Comparison of ENCODE assay signal across 28 mouse cellular contexts in genomic region chr2:8809609-8810008, GRCm38 (mm10).
"Had no signal": no experiment of that assay in that cellular context is flagged by ENCODE, and none has a peak within 500 bp of the region (broad histone marks: within the 10 kb centered on the region; RNA-seq: fewer than 3 reads in every experiment).

No protein-coding gene starts in this region.

- H3K27me3 ChIP-seq: embryonic facial prominence, embryonic 12.5 days; embryonic facial prominence, embryonic 13.5 days; embryonic facial prominence, embryonic 15.5 days; forebrain, embryonic 12.5 days; forebrain, embryonic 13.5 days; forebrain, embryonic 15.5 days had no signal

- H3K4me3 ChIP-seq: embryonic facial prominence, embryonic 10.5 days; embryonic facial prominence, embryonic 12.5 days; embryonic facial prominence, embryonic 13.5 days; embryonic facial prominence, embryonic 15.5 days; erythroblast, embryonic 14.5 days; forebrain, embryonic 10.5 days; forebrain, embryonic 12.5 days; forebrain, embryonic 13.5 days; forebrain, embryonic 15.5 days; gastrocnemius, adult 2 months; heart, adult 2 months had no signal

- DNase-seq: cerebellum, adult 2 months; cerebellum, adult 8-10 months; cerebellum, adult 9-10 months; cerebellum, adult 9-11 months; cerebellum, postnatal 10 days; cerebellum, postnatal 14 days; cerebellum, postnatal 25 days; cerebellum, postnatal 36 days; embryo, embryonic 11 days; forebrain, postnatal 0 days; gastrocnemius, adult 2 months; gastrocnemius, postnatal 10 days; gastrocnemius, postnatal 14 days; gastrocnemius, postnatal 25 days; gastrocnemius, postnatal 36 days; heart, adult 18-20 months; heart, adult 2 months had no signal

- H3K27ac ChIP-seq: embryonic facial prominence, embryonic 10.5 days; embryonic facial prominence, embryonic 12.5 days; embryonic facial prominence, embryonic 13.5 days; embryonic facial prominence, embryonic 15.5 days; forebrain, embryonic 10.5 days; forebrain, embryonic 12.5 days; forebrain, embryonic 13.5 days; forebrain, embryonic 15.5 days; gastrocnemius, adult 2 months; heart, adult 2 months had no signal

- H3K36me3 ChIP-seq: embryonic facial prominence, embryonic 10.5 days; embryonic facial prominence, embryonic 12.5 days; embryonic facial prominence, embryonic 13.5 days; embryonic facial prominence, embryonic 15.5 days; forebrain, embryonic 10.5 days; forebrain, embryonic 12.5 days; forebrain, embryonic 15.5 days had no signal

- H3K4me2 ChIP-seq: embryonic facial prominence, embryonic 12.5 days; embryonic facial prominence, embryonic 13.5 days; embryonic facial prominence, embryonic 15.5 days; forebrain, embryonic 12.5 days; forebrain, embryonic 13.5 days; forebrain, embryonic 15.5 days had no signal

- ATAC-seq: forebrain, embryonic 13.5 days; forebrain, embryonic 14.5 days; forebrain, embryonic 15.5 days; forebrain, embryonic 16.5 days; forebrain, postnatal 0 days had no signal

- H3K4me1 ChIP-seq: embryonic facial prominence, embryonic 10.5 days; embryonic facial prominence, embryonic 12.5 days; embryonic facial prominence, embryonic 13.5 days; embryonic facial prominence, embryonic 15.5 days; forebrain, embryonic 10.5 days; forebrain, embryonic 12.5 days; forebrain, embryonic 13.5 days; forebrain, embryonic 15.5 days had no signal

- H3K9ac ChIP-seq: embryonic facial prominence, embryonic 12.5 days; embryonic facial prominence, embryonic 13.5 days; embryonic facial prominence, embryonic 15.5 days; forebrain, embryonic 12.5 days; forebrain, embryonic 13.5 days; forebrain, embryonic 15.5 days; forebrain, postnatal 0 days had no signal

- H3K9me3 ChIP-seq: embryonic facial prominence, embryonic 10.5 days; embryonic facial prominence, embryonic 12.5 days; embryonic facial prominence, embryonic 13.5 days; embryonic facial prominence, embryonic 15.5 days; forebrain, embryonic 10.5 days; forebrain, embryonic 12.5 days; forebrain, embryonic 13.5 days; forebrain, embryonic 15.5 days had no signal
